Mouse (Mus musculus) brain, embryonic 14.5 days (tissue): ENCODE measurements around the gene Clstn2.

Experiments
- CTCF ChIP-seq: fragments of 200-500 bp; IDR thresholded peaks from 2 replicates; pipeline ENCODE4 v1.5.1; 2012; ENCODE audit warnings: inconsistent platforms, mild to moderate bottlenecking, moderate library complexity, borderline replicate concordance; ENCODE audit not compliant: insufficient read depth, insufficient read length; ENCODE audit errors: extremely low read depth
- POLR2A ChIP-seq: fragments of 200-500 bp; IDR thresholded peaks from 2 replicates; pipeline ENCODE4 v1.6.1; 2012; ENCODE audit warnings: mild to moderate bottlenecking, inconsistent platforms, borderline replicate concordance; ENCODE audit not compliant: poor library complexity, insufficient read depth, insufficient read length, severe bottlenecking; ENCODE audit errors: extremely low read depth

GRCm38 (mm10) chr9:97699020-97699419 lies 334.0 kb downstream of the Clstn2 start:
- TF ChIP-seq CTCF: no peak
- TF ChIP-seq POLR2A: no peak
